Mouse (Mus musculus) heart, adult 2 months (tissue): ENCODE data around the gene Kcnk12.

Source experiments
- CTCF ChIP-seq: fragments of 200-600 bp; IDR thresholded peaks from 2 replicates; pipeline ENCODE4 v1.8.1; 2022; ENCODE audit warnings: antibody characterized with exemption, mild to moderate bottlenecking, moderate library complexity
- EP300 ChIP-seq: fragments of 200-500 bp; IDR thresholded peaks from 2 replicates; pipeline ENCODE4 v1.6.1; 2011; ENCODE audit warnings: low read depth, low read length, control low read depth; ENCODE audit not compliant: insufficient read depth
- POLR2A ChIP-seq: fragments of 200-500 bp; IDR thresholded peaks from 2 replicates; pipeline ENCODE4 v1.6.1; 2011; ENCODE audit warnings: mild to moderate bottlenecking, low read depth, low read length, control low read depth; ENCODE audit not compliant: insufficient read depth

- TF ChIP-seq EP300 (no peak), CTCF (no peak), POLR2A (no peak)
These were observed 27.0 kb downstream of the Kcnk12 start for GRCm38 (mm10) chr17:87770766-87771165.
